Mouse (Mus musculus) brain, embryonic 14.5 days (tissue): ENCODE measurements at regions not wholly inside any gene's neighbourhood (a gene's known extent, or its start where the extent isn't known, plus 50 kb on each side); places are given as distances from the start of the nearest gene placed in this dataset.

Experiments used
- CTCF ChIP-seq: fragments of 200-500 bp; IDR thresholded peaks from 2 replicates; pipeline ENCODE4 v1.5.1; 2012; ENCODE audit warnings: inconsistent platforms, mild to moderate bottlenecking, moderate library complexity, borderline replicate concordance; ENCODE audit not compliant: insufficient read depth, insufficient read length; ENCODE audit errors: extremely low read depth
- POLR2A ChIP-seq: fragments of 200-500 bp; IDR thresholded peaks from 2 replicates; pipeline ENCODE4 v1.6.1; 2012; ENCODE audit warnings: mild to moderate bottlenecking, inconsistent platforms, borderline replicate concordance; ENCODE audit not compliant: poor library complexity, insufficient read depth, insufficient read length, severe bottlenecking; ENCODE audit errors: extremely low read depth

DNA sequence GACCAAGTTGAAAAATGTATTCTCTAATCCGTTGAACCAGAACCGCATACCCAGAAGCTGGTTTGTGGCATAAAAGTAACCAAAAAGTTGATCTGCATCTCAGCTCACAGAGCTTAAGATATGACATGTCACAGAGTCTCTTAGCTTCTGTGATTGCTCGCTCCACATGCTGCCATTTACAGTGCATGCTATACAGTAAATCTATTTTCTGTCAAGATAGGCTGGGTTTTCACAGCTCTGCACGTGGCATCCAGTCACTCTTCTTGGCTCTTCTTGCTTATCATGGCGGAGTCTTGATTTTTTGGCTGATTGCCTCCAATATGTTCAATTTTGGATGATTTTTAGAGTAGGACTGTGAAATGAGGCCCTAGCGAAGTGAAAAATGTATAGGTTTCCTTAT, 397.5 kb downstream of the Hsfy2 start:
- TF ChIP-seq CTCF (no peak), POLR2A (no peak)
